Mouse (Mus musculus) liver, embryonic 16.5 days (tissue): ENCODE measurements at regions not wholly inside any gene's neighbourhood (a gene's known extent, or its start where the extent isn't known, plus 50 kb on each side); places are given as distances from the start of the nearest gene placed in this dataset.

ENCODE experiments used
- ATAC-seq: fragments of 200-750 bp; cut with Nextera tagmentation; 2 replicates; pipeline ENCODE4 v1.8.0; 2017; ENCODE audit warnings: low read depth, mild to moderate bottlenecking, moderate number of reproducible peaks, moderate library complexity
- H3K27ac ChIP-seq: fragments of 300-500 bp; sonication (generic); 2 replicates; pipeline ENCODE4 v1.5.1; 2014; ENCODE audit warnings: mild to moderate bottlenecking, low read length
- H3K27me3 ChIP-seq: fragments of 300-500 bp; sonication (generic); 2 replicates; pipeline ENCODE4 v1.6.1; 2014; ENCODE audit warnings: low read depth, low read length, mixed read lengths; ENCODE audit not compliant: control insufficient read depth, insufficient read depth
- H3K36me3 ChIP-seq: fragments of 300-500 bp; sonication (generic); 2 replicates; pipeline ENCODE4 v1.6.1; 2014; ENCODE audit warnings: mild to moderate bottlenecking; ENCODE audit not compliant: control insufficient read depth, insufficient read depth
- H3K4me1 ChIP-seq: fragments of 300-500 bp; sonication (generic); 2 replicates; pipeline ENCODE4 v1.6.1; 2014; ENCODE audit warnings: low read depth, low read length, mixed read lengths; ENCODE audit not compliant: control insufficient read depth
- H3K4me2 ChIP-seq: fragments of 300-500 bp; sonication (generic); 2 replicates; pipeline ENCODE4 v1.6.1; 2014; ENCODE audit warnings: low read depth, low read length, mixed read lengths
- H3K4me3 ChIP-seq: fragments of 300-500 bp; sonication (generic); 2 replicates; pipeline ENCODE4 v1.5.1; 2014; ENCODE audit warnings: low read depth, mild to moderate bottlenecking, low read length
- H3K9ac ChIP-seq: fragments of 300-500 bp; sonication (generic); 2 replicates; pipeline ENCODE4 v1.6.1; 2014; ENCODE audit warnings: low read depth, low read length
- H3K9me3 ChIP-seq: fragments of 300-500 bp; sonication (generic); replicated peaks from 2 replicates; pipeline ENCODE4 v1.6.1; 2016; ENCODE audit warnings: low read length; ENCODE audit not compliant: control insufficient read depth
- WGBS: fragments of 180-500 bp; shearing (Covaris S2); extraction: QIAGEN DNeasy Blood & Tissue Kit; methylation state at CpG from one replicate; pipeline ENCODE4 v1.1.7; 2014; ENCODE audit not compliant: insufficient replicate concordance; 5-methylcytosine and 5-hydroxymethylcytosine counted together

DNA sequence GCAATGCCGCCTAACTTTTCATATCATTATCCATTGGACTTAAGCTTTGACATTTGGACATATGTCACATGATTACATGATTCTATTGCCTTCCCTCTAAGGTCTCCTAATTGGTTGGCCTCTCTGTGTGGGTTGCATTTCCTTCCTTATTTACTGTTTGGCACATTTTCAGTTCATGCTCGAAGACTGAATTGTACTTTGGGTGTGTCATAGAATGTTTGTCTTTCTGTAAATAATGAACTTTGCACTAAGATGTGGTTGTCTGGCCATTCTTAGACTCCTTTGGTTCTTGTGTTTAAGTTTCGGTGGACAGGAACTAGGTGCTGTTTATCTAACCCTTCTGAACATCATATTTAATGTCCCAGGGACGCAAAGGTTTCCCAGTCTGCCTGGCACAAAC is 272.7 kb upstream of the Pabpc6 start:
- H3K36me3 ChIP-seq = no peaks in the 10 kb centered on the region
- WGBS = 62% methylated on average over 4 of the region's 4 CpGs

DNA sequence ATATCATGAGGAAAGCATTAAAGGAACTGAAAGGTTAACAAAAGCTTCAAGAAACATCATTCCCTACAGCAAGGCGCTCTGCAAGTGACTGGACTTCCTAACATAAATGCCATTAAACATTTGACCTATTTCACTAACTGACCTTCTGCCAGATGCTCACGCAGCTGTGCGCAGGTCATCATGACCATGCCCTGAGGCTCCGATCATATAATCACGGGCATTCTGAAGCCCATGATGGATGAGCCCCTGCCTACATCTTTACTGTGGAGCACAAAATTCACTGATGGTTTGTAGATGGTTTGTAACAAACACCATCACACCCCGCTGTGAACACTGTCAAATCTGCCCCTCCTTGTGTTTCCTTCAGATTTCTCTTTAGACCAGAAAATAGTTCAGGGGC is 270.1 kb upstream of the Pabpc6 start:
- H3K36me3 ChIP-seq = no peaks in the 10 kb centered on the region
- no peak overlapping the region for H3K4me3 ChIP-seq
- no peaks in the 10 kb centered on the region for H3K27me3 ChIP-seq
- no peak overlapping the region for H3K9ac ChIP-seq
- 63% methylated on average over 6 of the region's 6 CpGs for WGBS
- no peak overlapping the region for H3K4me2 ChIP-seq
- no peak for ATAC-seq
- H3K4me1 ChIP-seq = no peaks in the 10 kb centered on the region
- no peaks in the 10 kb centered on the region for H3K9me3 ChIP-seq
- no peak overlapping the region for H3K27ac ChIP-seq

More for the DNA sequence above, 272.7 kb upstream of the Pabpc6 start:
- H3K27ac ChIP-seq = no peak overlapping the region
- H3K4me2 ChIP-seq = no peak overlapping the region
- no peak overlapping the region for H3K9ac ChIP-seq
- no peak for ATAC-seq
- no peaks in the 10 kb centered on the region for H3K4me1 ChIP-seq
- H3K9me3 ChIP-seq = no peaks in the 10 kb centered on the region
- H3K4me3 ChIP-seq = no peak overlapping the region
- no peaks in the 10 kb centered on the region for H3K27me3 ChIP-seq

DNA sequence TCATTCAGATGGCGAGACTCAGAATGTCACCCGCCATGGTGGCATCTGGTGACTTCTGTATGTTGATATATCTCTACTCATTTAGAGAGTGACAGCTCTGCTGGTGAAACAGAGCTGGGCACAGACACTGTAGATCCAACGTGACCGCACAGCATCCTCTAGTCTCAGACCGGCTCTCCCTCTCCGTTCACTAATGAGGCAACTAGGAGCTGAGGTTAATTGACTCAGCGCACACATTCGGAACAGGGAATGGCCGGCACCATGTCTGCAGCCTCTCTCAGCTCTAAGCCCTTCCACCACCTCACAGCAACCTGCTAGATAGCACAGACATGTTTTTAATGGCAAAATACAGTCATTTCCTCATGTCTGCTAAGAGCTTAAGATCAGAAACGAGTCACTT is 268.9 kb upstream of the Pabpc6 start:
- H3K4me3 ChIP-seq = no peak overlapping the region
- H3K27ac ChIP-seq = no peak overlapping the region
- H3K36me3 ChIP-seq = no peaks in the 10 kb centered on the region
- H3K4me2 ChIP-seq = no peak overlapping the region
- H3K27me3 ChIP-seq = no peaks in the 10 kb centered on the region
- H3K9ac ChIP-seq = no peak overlapping the region
- no peaks in the 10 kb centered on the region for H3K4me1 ChIP-seq
- no peak for ATAC-seq
- 79% methylated on average over 10 of the region's 10 CpGs for WGBS
- H3K9me3 ChIP-seq = no peaks in the 10 kb centered on the region

DNA sequence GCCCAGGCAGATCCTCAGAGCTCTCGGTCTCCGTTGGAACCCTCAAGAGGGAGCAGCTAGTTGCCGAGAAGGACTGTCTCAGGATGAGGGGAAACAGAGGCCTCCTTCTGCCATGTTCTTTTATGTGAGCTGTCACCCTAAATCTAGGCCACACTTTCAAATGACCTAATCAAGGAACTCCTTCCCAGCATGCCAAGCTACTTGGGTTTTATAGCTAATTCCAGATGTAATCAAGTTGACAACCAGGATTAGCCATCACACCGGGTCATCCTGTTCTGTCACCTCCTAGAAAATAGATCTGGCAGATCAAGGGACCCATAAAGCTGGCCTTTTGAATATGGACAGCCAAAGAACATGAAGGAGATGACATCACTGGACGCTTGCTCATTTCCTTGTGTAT is 267.7 kb upstream of the Pabpc6 start:
- H3K4me2 ChIP-seq = no peak overlapping the region
- ATAC-seq = no peak
- no peak overlapping the region for H3K9ac ChIP-seq
- H3K36me3 ChIP-seq = no peaks in the 10 kb centered on the region
- no peak overlapping the region for H3K4me3 ChIP-seq
- H3K4me1 ChIP-seq = no peaks in the 10 kb centered on the region
- H3K27me3 ChIP-seq = no peaks in the 10 kb centered on the region
- H3K9me3 ChIP-seq = no peaks in the 10 kb centered on the region
- H3K27ac ChIP-seq = no peak overlapping the region
- WGBS = 68% methylated on average over 5 of the region's 5 CpGs

DNA sequence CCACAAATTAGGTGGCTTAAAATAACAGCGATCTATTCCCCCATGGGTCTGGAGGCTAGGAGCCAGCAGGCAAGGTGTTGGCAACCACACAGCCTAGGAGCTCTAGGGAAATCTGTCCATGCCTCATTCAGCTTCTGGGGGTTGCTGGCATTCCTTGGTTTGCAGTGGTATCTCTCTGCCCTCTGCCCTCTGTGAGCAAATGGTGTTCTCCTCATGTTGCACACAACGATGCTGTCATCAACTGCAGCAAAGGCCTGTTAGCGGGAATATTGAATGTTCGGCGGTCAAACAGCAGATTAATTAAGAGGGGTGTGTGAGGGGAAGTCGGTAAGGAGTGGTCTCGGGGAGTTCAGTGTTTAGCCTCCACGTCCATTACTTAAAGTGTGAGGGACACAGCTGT is 262.7 kb upstream of the Pabpc6 start:
- Histone ChIP-seq H3K4me2 (no peak overlapping the region), H3K36me3 (no peaks in the 10 kb centered on the region), H3K4me1 (no peaks in the 10 kb centered on the region), H3K27ac (no peak overlapping the region), H3K9ac (no peak overlapping the region), H3K4me3 (no peak overlapping the region), H3K27me3 (no peaks in the 10 kb centered on the region), H3K9me3 (no peaks in the 10 kb centered on the region)
- ATAC-seq = no peak
- 71% methylated on average over 8 of the region's 8 CpGs for WGBS

DNA sequence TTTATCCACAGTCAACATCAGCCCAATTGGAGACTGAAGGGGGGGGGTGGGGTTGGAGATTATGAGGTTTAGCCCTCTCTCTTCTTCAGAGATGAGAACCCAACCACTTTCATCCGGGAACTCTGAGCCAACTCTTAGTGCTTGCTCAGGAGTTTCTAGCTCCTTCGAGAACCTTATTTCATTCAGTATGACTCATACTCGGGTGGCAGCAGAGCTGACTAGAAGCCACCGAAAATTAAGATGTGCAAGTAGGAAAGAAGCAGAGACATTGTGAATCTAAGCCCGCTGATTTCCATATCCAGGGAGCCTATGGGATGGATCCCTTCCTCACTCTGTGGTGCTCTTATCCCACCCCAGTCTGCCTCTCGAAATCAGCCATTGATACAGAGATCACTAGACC is 262.0 kb upstream of the Pabpc6 start:
- H3K9me3 ChIP-seq = no peaks in the 10 kb centered on the region
- WGBS = 65% methylated on average over 6 of the region's 6 CpGs

DNA sequence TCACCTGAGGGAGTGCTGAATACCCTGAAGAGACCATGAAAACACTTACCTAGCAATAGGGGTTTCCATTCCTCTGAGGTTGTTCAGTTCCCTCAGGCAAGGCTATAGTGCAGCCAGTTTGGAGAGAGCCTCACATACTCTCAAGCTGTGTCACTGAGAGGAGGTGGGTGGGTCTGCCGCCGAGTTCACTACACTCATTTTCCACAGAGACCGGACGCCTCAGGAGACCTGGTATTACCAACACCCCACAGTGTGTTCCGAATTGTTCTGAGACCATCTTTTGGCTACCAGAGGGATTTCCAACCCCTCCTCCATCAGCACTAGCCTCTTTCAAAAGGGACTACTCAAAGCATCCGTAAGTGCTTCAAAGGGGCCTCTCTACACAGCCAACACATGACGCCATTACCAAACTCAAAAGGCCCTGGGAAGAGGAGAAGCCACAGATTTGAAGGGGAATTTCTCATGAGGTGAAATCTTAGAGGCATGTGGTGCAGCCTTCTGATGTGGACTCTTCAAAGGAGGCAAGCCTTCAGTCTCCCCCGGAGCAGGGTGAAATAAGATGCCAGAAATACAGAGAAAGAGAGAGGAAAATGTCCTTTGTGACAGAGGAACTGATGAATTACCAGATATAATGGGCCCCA is 260.1 kb upstream of the Pabpc6 start:
- H3K27me3 ChIP-seq = no peaks in the 10 kb centered on the region
- no peaks in the 10 kb centered on the region for H3K36me3 ChIP-seq
- H3K27ac ChIP-seq = no peak overlapping the region
- H3K4me2 ChIP-seq = no peak overlapping the region
- H3K4me1 ChIP-seq = no peaks in the 10 kb centered on the region
- no peak for ATAC-seq
- WGBS = 69% methylated on average over 8 of the region's 8 CpGs
- no peak overlapping the region for H3K9ac ChIP-seq
- H3K9me3 ChIP-seq = no peaks in the 10 kb centered on the region
- H3K4me3 ChIP-seq = no peak overlapping the region

More for the DNA sequence above, 262.0 kb upstream of the Pabpc6 start:
- no peak overlapping the region for H3K4me3 ChIP-seq
- no peaks in the 10 kb centered on the region for H3K36me3 ChIP-seq
- no peak overlapping the region for H3K27ac ChIP-seq
- H3K9ac ChIP-seq = no peak overlapping the region
- H3K27me3 ChIP-seq = no peaks in the 10 kb centered on the region
- no peak for ATAC-seq
- H3K4me1 ChIP-seq = no peaks in the 10 kb centered on the region
- H3K4me2 ChIP-seq = no peak overlapping the region

DNA sequence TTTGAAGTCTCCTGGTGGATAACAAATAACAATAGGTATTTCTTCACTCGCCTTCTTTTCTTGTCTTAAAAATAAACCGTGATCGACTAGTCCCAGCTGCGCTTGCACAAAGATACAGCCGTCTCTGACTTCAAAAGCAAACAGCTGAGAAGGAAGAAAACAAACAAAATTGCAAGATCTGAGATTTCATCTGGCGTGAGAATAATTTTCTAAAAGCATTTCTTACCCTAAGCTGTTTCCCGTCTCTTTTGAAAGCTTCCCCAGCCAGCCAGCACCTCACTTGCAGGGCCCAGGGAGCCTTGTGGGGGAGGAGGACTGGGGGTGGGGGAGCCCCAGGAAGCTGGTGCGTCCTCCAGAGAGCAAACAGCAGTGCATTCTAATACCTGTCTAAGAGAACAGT is 258.2 kb upstream of the Pabpc6 start:
- no peaks in the 10 kb centered on the region for H3K4me1 ChIP-seq
- ATAC-seq = no peak
- no peaks in the 10 kb centered on the region for H3K27me3 ChIP-seq
- H3K9ac ChIP-seq = no peak overlapping the region
- H3K36me3 ChIP-seq = no peaks in the 10 kb centered on the region
- no peak overlapping the region for H3K4me3 ChIP-seq
- no peak overlapping the region for H3K4me2 ChIP-seq
- H3K27ac ChIP-seq = no peak overlapping the region
- no peaks in the 10 kb centered on the region for H3K9me3 ChIP-seq
- WGBS = 57% methylated on average over 8 of the region's 8 CpGs

DNA sequence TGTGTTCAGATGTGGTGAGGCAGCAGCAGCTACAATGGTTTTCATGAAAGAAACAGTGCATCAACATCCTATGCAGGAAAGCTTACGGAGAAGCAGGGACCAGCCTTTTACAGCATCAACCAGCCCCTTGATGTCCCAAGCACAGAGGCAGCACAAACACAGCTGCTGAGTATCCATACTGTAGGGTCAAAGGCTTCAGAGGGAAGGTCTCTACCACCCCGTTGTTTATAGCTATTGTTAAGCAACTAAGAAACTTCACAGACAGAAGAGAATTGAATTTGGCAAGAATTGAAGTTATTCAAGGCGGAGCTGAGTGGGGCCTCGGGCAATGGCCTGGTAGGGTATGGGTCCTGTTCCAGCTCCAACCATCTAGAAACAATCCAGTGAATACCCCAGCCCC is 256.8 kb upstream of the Pabpc6 start:
- no peak overlapping the region for H3K27ac ChIP-seq
- WGBS = 57% methylated on average over 4 of the region's 4 CpGs
- no peak overlapping the region for H3K9ac ChIP-seq
- no peak overlapping the region for H3K4me2 ChIP-seq
- no peaks in the 10 kb centered on the region for H3K36me3 ChIP-seq
- H3K9me3 ChIP-seq = no peaks in the 10 kb centered on the region
- H3K27me3 ChIP-seq = no peaks in the 10 kb centered on the region
- H3K4me1 ChIP-seq = no peaks in the 10 kb centered on the region
- H3K4me3 ChIP-seq = no peak overlapping the region
- no peak for ATAC-seq
